Mouse (Mus musculus) kidney, adult 2 months (tissue): ENCODE measurements at regions not wholly inside any gene's neighbourhood (a gene's known extent, or its start where the extent isn't known, plus 50 kb on each side); places are given as distances from the start of the nearest gene placed in this dataset.

Experiments used
- CTCF ChIP-seq: fragments of 200-500 bp; conservative IDR thresholded peaks from 2 replicates; pipeline ENCODE4 v1.5.1; 2011; ENCODE audit warnings: low read depth, mild to moderate bottlenecking, control low read depth, low read length, moderate library complexity, mixed read lengths; ENCODE audit not compliant: insufficient read depth, insufficient read length
- POLR2A ChIP-seq: fragments of 200-500 bp; IDR thresholded peaks from one replicate; pipeline ENCODE4 v1.6.1; 2011; ENCODE audit warnings: low read depth, low read length, control low read depth

- TF ChIP-seq CTCF (peak; percentile 22; the same call in 1 of the 2 replicates), POLR2A (no peak)
Observed at GRCm38 (mm10) chr6:147954967-147955830, 91.9 kb upstream of the Far2 start.
